Mouse (Mus musculus) CH12.LX (cell line): ENCODE measurements around the gene Dbndd2. TPM values are rescaled to one million over a fixed set of nuclear protein-coding genes. Genes with fewer than 3 reads are reported as not detected.

Experiments used
- DNase-seq: peaks from one replicate; pipeline ENCODE4 v3.0.0-alpha.2; 2013; ENCODE audit errors: extremely low read depth
- H3K27ac ChIP-seq: 2 replicates; pipeline ENCODE4 v1.5.1; 2012; ENCODE audit warnings: low read depth, mild to moderate bottlenecking, control low read depth, moderate library complexity; ENCODE audit not compliant: insufficient read depth
- H3K27me3 ChIP-seq: replicated peaks from 2 replicates; pipeline ENCODE3; 2012; ENCODE audit warnings: inconsistent platforms
- H3K36me3 ChIP-seq, 2 experiments: replicated peaks in 1 of 2; 2 replicates each; pipeline versions ENCODE3 to v1.6.1; 2012; ENCODE audit warnings: inconsistent platforms in 1 of 2, low read length in 1 of 2, mild to moderate bottlenecking in 1 of 2, mixed read lengths in 1 of 2, moderate library complexity in 1 of 2; ENCODE audit not compliant: control insufficient read depth in 1 of 2, insufficient read depth in 1 of 2
- H3K4me1 ChIP-seq, 2 experiments: 2 replicates each; pipeline ENCODE4 v1.6.1; 2012; ENCODE audit warnings: inconsistent platforms in 1 of 2, moderate library complexity in 1 of 2; ENCODE audit not compliant: insufficient read depth in 2 of 2, control insufficient read depth in 1 of 2
- H3K4me2 ChIP-seq: 2 replicates; pipeline ENCODE4 v1.6.1; 2012; ENCODE audit warnings: low read depth, mild to moderate bottlenecking, control low read depth; ENCODE audit not compliant: poor library complexity, insufficient read depth, severe bottlenecking
- H3K4me3 ChIP-seq, 3 experiments: fragments of 150-350 bp in 1 of 3; sonication (generic) in 1 of 3; replicated peaks in 1 of 3; 2 replicates each; pipeline versions ENCODE3 to v1.5.1; 2011 to 2012; ENCODE audit warnings: low read depth in 2 of 3, low read length in 2 of 3, mild to moderate bottlenecking in 2 of 3, moderate library complexity in 2 of 3, control low read depth in 1 of 3, improper control_type of control experiment in 1 of 3, inconsistent platforms in 1 of 3, mixed read lengths in 1 of 3; ENCODE audit not compliant: poor library complexity in 1 of 3
- H3K79me2 ChIP-seq: replicated peaks from 2 replicates; pipeline ENCODE4 v1.6.1; 2012; ENCODE audit warnings: mild to moderate bottlenecking, moderate library complexity; ENCODE audit not compliant: control insufficient read depth, poor library complexity, insufficient read depth, severe bottlenecking; ENCODE audit errors: extremely low read depth
- H3K9ac ChIP-seq: 2 replicates; pipeline ENCODE4 v1.6.1; 2012; ENCODE audit warnings: low read depth, mild to moderate bottlenecking, control low read depth, moderate library complexity; ENCODE audit not compliant: insufficient read depth
- H3K9me3 ChIP-seq: replicated peaks from 2 replicates; pipeline ENCODE3; 2012; ENCODE audit warnings: low read length, inconsistent platforms, mixed read lengths
- BHLHE40 ChIP-seq: IDR thresholded peaks from 2 replicates; pipeline ENCODE4 v1.6.1; 2011; ENCODE audit warnings: mild to moderate bottlenecking, low read depth, low read length, improper control_type of control experiment
- CHD1 ChIP-seq: IDR thresholded peaks from 2 replicates; pipeline ENCODE4 v1.6.1; 2012; ENCODE audit warnings: low read depth, low read length, improper control_type of control experiment, inconsistent platforms
- CHD2 ChIP-seq: IDR thresholded peaks from 2 replicates; pipeline ENCODE4 v1.6.1; 2011; ENCODE audit warnings: low read length, improper control_type of control experiment
- CTCF ChIP-seq, 2 experiments: IDR thresholded peaks in 1 of 2; conservative IDR thresholded peaks in 1 of 2; 2 replicates each; pipeline ENCODE4 v1.5.1; 2011 to 2012; ENCODE audit warnings: low read depth in 2 of 2, low read length in 2 of 2, improper control_type of control experiment in 1 of 2, inconsistent platforms in 1 of 2, mild to moderate bottlenecking in 1 of 2, moderate library complexity in 1 of 2
- E2F4 ChIP-seq: IDR thresholded peaks from 2 replicates; pipeline ENCODE4 v1.6.1; 2011; ENCODE audit warnings: low read depth, low read length, improper control_type of control experiment; ENCODE audit not compliant: insufficient replicate concordance
- ELF1 ChIP-seq: IDR thresholded peaks from 2 replicates; pipeline ENCODE4 v1.6.1; 2014; ENCODE audit warnings: low read depth, mild to moderate bottlenecking, inconsistent platforms, low read length, improper control_type of control experiment
- EP300 ChIP-seq: IDR thresholded peaks from 2 replicates; pipeline ENCODE4 v1.6.1; 2011; ENCODE audit warnings: low read length, improper control_type of control experiment
- ETS1 ChIP-seq: conservative IDR thresholded peaks from 2 replicates; pipeline ENCODE4 v1.6.1; 2012; ENCODE audit warnings: low read depth, mild to moderate bottlenecking, inconsistent platforms, low read length, improper control_type of control experiment, moderate library complexity
- GABPA ChIP-seq: IDR thresholded peaks from 2 replicates; pipeline ENCODE4 v1.6.1; 2012; ENCODE audit warnings: low read depth, low read length, improper control_type of control experiment, inconsistent platforms; ENCODE audit not compliant: insufficient replicate concordance
- HCFC1 ChIP-seq: IDR thresholded peaks from 2 replicates; pipeline ENCODE4 v1.6.1; 2012; ENCODE audit warnings: low read depth, mild to moderate bottlenecking, inconsistent platforms, low read length, improper control_type of control experiment
- IRF4 ChIP-seq: IDR thresholded peaks from 2 replicates; pipeline ENCODE4 v1.6.1; 2014; ENCODE audit warnings: low read depth, mild to moderate bottlenecking, inconsistent platforms, low read length, improper control_type of control experiment
- JUN ChIP-seq: IDR thresholded peaks from 2 replicates; pipeline ENCODE4 v1.6.1; 2011; ENCODE audit warnings: low read depth, mild to moderate bottlenecking, low read length, improper control_type of control experiment, moderate library complexity; ENCODE audit not compliant: insufficient read depth
- JUND ChIP-seq: conservative IDR thresholded peaks from 2 replicates; pipeline ENCODE4 v1.6.1; 2011; ENCODE audit warnings: low read depth, low read length, improper control_type of control experiment
- KAT2A ChIP-seq: IDR thresholded peaks from 2 replicates; pipeline ENCODE4 v1.6.1; 2012; ENCODE audit warnings: low read length, improper control_type of control experiment, inconsistent platforms; ENCODE audit not compliant: insufficient replicate concordance
- MAFK ChIP-seq: IDR thresholded peaks from 2 replicates; pipeline ENCODE4 v1.6.1; 2011; ENCODE audit warnings: low read length, improper control_type of control experiment; ENCODE audit not compliant: insufficient replicate concordance
- MAX ChIP-seq: IDR thresholded peaks from 2 replicates; pipeline ENCODE4 v1.6.1; 2011; ENCODE audit warnings: low read length, improper control_type of control experiment
- MAZ ChIP-seq: IDR thresholded peaks from 2 replicates; pipeline ENCODE4 v1.6.1; 2012; ENCODE audit warnings: low read depth, mild to moderate bottlenecking, inconsistent platforms, low read length, improper control_type of control experiment, moderate library complexity
- MEF2A ChIP-seq: IDR thresholded peaks from 2 replicates; pipeline ENCODE4 v1.6.1; 2014; ENCODE audit warnings: low read depth, mild to moderate bottlenecking, inconsistent platforms, low read length, improper control_type of control experiment, borderline replicate concordance
- MXI1 ChIP-seq: IDR thresholded peaks from 2 replicates; pipeline ENCODE4 v1.6.1; 2011; ENCODE audit warnings: mild to moderate bottlenecking, low read depth, low read length, improper control_type of control experiment
- MYC ChIP-seq: IDR thresholded peaks from 2 replicates; pipeline ENCODE4 v1.6.1; 2011; ENCODE audit warnings: low read depth, mild to moderate bottlenecking, improper control_type of control experiment, low read length
- NELFE ChIP-seq: IDR thresholded peaks from 2 replicates; pipeline ENCODE4 v1.6.1; 2011; ENCODE audit warnings: low read depth, low read length, improper control_type of control experiment
- NRF1 ChIP-seq: IDR thresholded peaks from 2 replicates; pipeline ENCODE4 v1.6.1; 2014; ENCODE audit warnings: low read depth, mild to moderate bottlenecking, inconsistent platforms, low read length, improper control_type of control experiment, moderate library complexity
- PAX5 ChIP-seq: IDR thresholded peaks from 2 replicates; pipeline ENCODE4 v1.6.1; 2012; ENCODE audit warnings: low read length, inconsistent platforms, mixed read lengths
- POLR2A ChIP-seq: IDR thresholded peaks from 2 replicates; pipeline ENCODE4 v1.6.1; 2011; ENCODE audit warnings: low read depth, mild to moderate bottlenecking, improper control_type of control experiment, low read length
- POLR2AphosphoS2 ChIP-seq: IDR thresholded peaks from 2 replicates; pipeline ENCODE4 v1.6.1; 2011; ENCODE audit warnings: low read depth, low read length, improper control_type of control experiment
- RAD21 ChIP-seq: IDR thresholded peaks from 2 replicates; pipeline ENCODE4 v1.6.1; 2011; ENCODE audit warnings: low read depth, mild to moderate bottlenecking, low read length, improper control_type of control experiment, moderate library complexity
- RCOR1 ChIP-seq: conservative IDR thresholded peaks from 2 replicates; pipeline ENCODE4 v1.6.1; 2012; ENCODE audit warnings: low read depth, mild to moderate bottlenecking, inconsistent platforms, low read length, improper control_type of control experiment
- SIN3A ChIP-seq: IDR thresholded peaks from 2 replicates; pipeline ENCODE4 v1.6.1; 2012; ENCODE audit warnings: low read length, improper control_type of control experiment, inconsistent platforms
- SMC3 ChIP-seq: IDR thresholded peaks from 2 replicates; pipeline ENCODE4 v1.6.1; 2011; ENCODE audit warnings: low read depth, low read length, improper control_type of control experiment
- TBP ChIP-seq: conservative IDR thresholded peaks from 2 replicates; pipeline ENCODE4 v1.6.1; 2011; ENCODE audit warnings: low read depth, low read length, improper control_type of control experiment
- TCF12 ChIP-seq: IDR thresholded peaks from 2 replicates; pipeline ENCODE4 v1.6.1; 2014; ENCODE audit warnings: low read depth, mild to moderate bottlenecking, inconsistent platforms, low read length, improper control_type of control experiment
- UBTF ChIP-seq: IDR thresholded peaks from 2 replicates; pipeline ENCODE4 v1.6.1; 2012; ENCODE audit warnings: low read depth, mild to moderate bottlenecking, inconsistent platforms, low read length, improper control_type of control experiment, moderate library complexity
- USF1 ChIP-seq: IDR thresholded peaks from 2 replicates; pipeline ENCODE4 v1.6.1; 2014; ENCODE audit warnings: low read depth, mild to moderate bottlenecking, inconsistent platforms, low read length, improper control_type of control experiment
- USF2 ChIP-seq: conservative IDR thresholded peaks from 2 replicates; pipeline ENCODE4 v1.6.1; 2011; ENCODE audit warnings: low read depth, low read length, improper control_type of control experiment
- ZC3H11A ChIP-seq: IDR thresholded peaks from 2 replicates; pipeline ENCODE4 v1.6.1; 2012; ENCODE audit warnings: low read depth, mild to moderate bottlenecking, inconsistent platforms, low read length, improper control_type of control experiment
- ZKSCAN1 ChIP-seq: IDR thresholded peaks from 2 replicates; pipeline ENCODE4 v1.6.1; 2012; ENCODE audit warnings: low read depth, inconsistent platforms, low read length, improper control_type of control experiment, borderline replicate concordance
- ZMIZ1 ChIP-seq: IDR thresholded peaks from 2 replicates; pipeline ENCODE4 v1.6.1; 2012; ENCODE audit warnings: low read depth, mild to moderate bottlenecking, inconsistent platforms, low read length, improper control_type of control experiment
- ZNF384 ChIP-seq: IDR thresholded peaks from 2 replicates; pipeline ENCODE4 v1.6.1; 2012; ENCODE audit warnings: low read depth, low read length, improper control_type of control experiment, inconsistent platforms
- dilution Hi-C: fragments of 300-500 bp; cut with MboI; formaldehyde crosslinking; loops from 2 replicates; pipeline ENCODE4 v1.14.3; 2020; ENCODE audit warnings: low sequenced_read_pairs; ENCODE audit not compliant: extremely low pct_unique_long_range_greater_than_20kb, extremely low pct_ligation_motif_present
- in situ Hi-C: fragments of 300-500 bp; cut with MboI; formaldehyde crosslinking; loops from 3 replicates; pipeline ENCODE4 v1.14.3; 2019; ENCODE audit warnings: low sequenced_read_pairs, low pct_ligation_motif_present, low pct_unique_long_range_greater_than_20kb, mixed read lengths
- polyA plus RNA-seq: library from polyadenylated mRNA; unstranded; fragments of >175 nt; gene quantifications from 2 replicates; pipeline ENCODE4 v1.2.1, GENCODE M21; 2012; ENCODE audit warnings: low read depth; ENCODE audit not compliant: insufficient read length
- total RNA-seq, 2 experiments: library from RNA; depleted of rRNA; stranded (reverse); fragments of 300-350 nt in 1 of 2; fragments of >200 nt in 1 of 2; gene quantifications; 2 replicates each; pipeline ENCODE4 v1.2.3; 2012 to 2014

Dbndd2 gene
- total and polyA plus RNA-seq, 3 experiments: 0.53 to 5.7 TPM; not detected in 1

DNA sequence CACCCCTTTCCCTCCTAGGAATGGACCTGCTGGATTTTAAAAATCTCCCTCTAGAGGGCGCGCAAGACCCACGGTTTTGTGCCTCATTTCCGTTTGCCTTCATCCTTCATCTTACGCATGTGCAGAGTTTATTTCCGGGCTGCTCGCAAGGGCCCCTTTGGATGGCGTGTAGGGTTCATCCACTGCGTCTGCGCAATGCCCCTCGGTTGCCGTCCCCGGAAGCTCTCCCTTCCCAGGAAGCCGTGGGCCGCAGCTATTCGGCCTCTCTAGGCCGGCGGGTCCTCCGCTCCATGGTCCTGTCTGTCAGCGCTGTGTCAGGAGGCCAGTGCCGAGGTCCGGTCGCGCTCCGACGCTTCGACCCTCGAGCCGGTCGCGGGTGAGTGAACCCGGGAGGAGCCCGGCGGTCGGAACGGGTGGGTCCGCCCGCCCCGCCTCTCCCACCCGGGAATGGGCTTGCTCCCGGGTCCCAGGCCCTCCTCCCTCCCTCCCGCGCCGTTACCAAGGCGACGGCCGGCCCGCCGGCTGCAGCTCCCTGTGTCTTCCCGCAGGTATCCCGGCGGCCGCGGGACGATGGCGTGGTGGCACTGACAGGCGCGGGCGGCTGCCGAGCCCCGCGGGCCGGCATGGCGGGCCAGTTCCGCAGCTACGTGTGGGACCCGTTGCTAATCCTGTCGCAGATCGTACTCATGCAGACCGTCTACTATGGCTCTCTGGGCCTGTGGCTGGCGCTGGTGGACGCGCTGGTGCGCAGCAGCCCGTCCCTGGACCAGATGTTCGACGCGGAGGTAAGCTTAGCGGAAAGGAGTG, 25.0 kb upstream of the Dbndd2 start, which contains the start of gene Gm20458:
Gm20458 (plus strand) TSS at position 223 of the 807 bp plus-strand sequence.
- Histone ChIP-seq H3K9me3 (peaks cover 2% of the 10 kb centered on the region), H3K36me3 (peaks cover 27 to 40% of the 10 kb centered on the region in 2 experiments), H3K27ac (peak within 1 kb of the TSS; percentile 48), H3K9ac (peak within 1 kb of the TSS; percentile 81), H3K79me2 (peaks cover 11% of the 10 kb centered on the region), H3K4me1 (peaks cover 7 to 36% of the 10 kb centered on the region in 2 experiments), H3K4me3 (peak within 1 kb of the TSS; percentile 72 to 93 (median 78)), H3K4me2 (peak within 1 kb of the TSS; percentile 81), H3K27me3 (no peaks in the 10 kb centered on the region)
- peak; percentile 99 for DNase-seq
- in situ Hi-C loops (no loop called here), dilution Hi-C loops (no loop called here)
- peak; percentile 98 for TF ChIP-seq HCFC1
- no peak for TF ChIP-seq USF2
- TF ChIP-seq USF1: no peak
- TF ChIP-seq MAX: peak; percentile 81; the same call in 1 of the 2 replicates
- TF ChIP-seq POLR2AphosphoS2: peak; percentile 83
- no peak for TF ChIP-seq E2F4
- peak; percentile 52 for TF ChIP-seq ETS1
- peak; percentile 62; the same call in 1 of the 2 replicates for TF ChIP-seq TCF12
- TF ChIP-seq UBTF: 0 out of 2 replicates have a peak, but pooled peaks have one; percentile 53
- peak; percentile 36 to 91; a peak in 3 of 4 replicates for TF ChIP-seq CTCF (conservative IDR thresholded peaks at IDR 0.05 in 1 of 2, IDR thresholded peaks at IDR 0.05 in 1 of 2; ENCODE audit: low read depth in 2 of 2, low read length in 2 of 2)
- TF ChIP-seq MAFK: no peak
- no peak for TF ChIP-seq ZC3H11A
- peak; percentile 95 for TF ChIP-seq NRF1
- peak; percentile 95 for TF ChIP-seq KAT2A
- no peak for TF ChIP-seq PAX5
- TF ChIP-seq POLR2A: peak; percentile 79
- peak; percentile 54; the same call in 1 of the 2 replicates for TF ChIP-seq GABPA
- TF ChIP-seq MEF2A: peak; percentile 77; the same call in 1 of the 2 replicates
- peak; percentile 87; the same call in 1 of the 2 replicates for TF ChIP-seq MAZ
- no peak; the same call in 1 of the 2 replicates for TF ChIP-seq JUND
- peak; percentile 64; the same call in 1 of the 2 replicates for TF ChIP-seq ZMIZ1
- TF ChIP-seq IRF4: peak; percentile 68
- peak; percentile 77 for TF ChIP-seq RAD21
- TF ChIP-seq MXI1: peak; percentile 76; the same call in 1 of the 2 replicates
- no peak for TF ChIP-seq RCOR1
- 0 out of 2 replicates have a peak, but pooled peaks have one; percentile 76 for TF ChIP-seq MYC
- TF ChIP-seq EP300: no peak
- TF ChIP-seq ZNF384: no peak; the same call in none of the 2 replicates
- TF ChIP-seq CHD1: no peak
- TF ChIP-seq NELFE: peak; percentile 66; the same call in 1 of the 2 replicates
- no peak for TF ChIP-seq ZKSCAN1
- peak; percentile 99 for TF ChIP-seq ELF1
- peak; percentile 59 for TF ChIP-seq SMC3
- peak; percentile 95 for TF ChIP-seq SIN3A
- TF ChIP-seq TBP: no peak
- peak; percentile 48 for TF ChIP-seq BHLHE40
- no peak for TF ChIP-seq JUN
- TF ChIP-seq CHD2: peak; percentile 54; the same call in 1 of the 2 replicates
